17 mouse cellular contexts compared by ENCODE assay signal in genomic region chr2:152776435-152776834, GRCm38 (mm10). TPM values are rescaled to one million over a fixed set of nuclear protein-coding genes. Genes with fewer than 3 reads are reported as not detected.
DNase-seq lines count a peak whose midpoint lies in the region; ATAC-seq and TF ChIP-seq lines count a peak whose summit lies in the region.
"Had no signal": no experiment of that assay in that cellular context is flagged by ENCODE, and none has a peak within 500 bp of the region (broad histone marks: within the 10 kb centered on the region; RNA-seq: fewer than 3 reads in every experiment).

No protein-coding gene starts in this region.

- peaks cover 10% of the 10 kb centered on the region; the same call in 1 of the 2 replicates for H3K27me3 ChIP-seq in liver, embryonic 13.5 days
- H3K27me3 ChIP-seq in liver, postnatal 0 days (ENCODE audit: insufficient read depth, low read length), result no peaks in the 10 kb centered on the region
- H3K27me3 ChIP-seq in cerebellum, adult 2 months (ENCODE audit: control insufficient read depth, insufficient read depth, low read length), result no peaks in the 10 kb centered on the region
- H3K27me3 ChIP-seq: forebrain, embryonic 13.5 days; midbrain, embryonic 13.5 days had no signal

- TF ChIP-seq CTCF in liver, postnatal 0 days (IDR thresholded peaks at IDR 0.05; ENCODE audit: low read depth), result no peak
- TF ChIP-seq CTCF in cerebellum, adult 2 months (IDR thresholded peaks at IDR 0.05; ENCODE audit: borderline replicate concordance, insufficient read depth, low read depth, low read length), result no peak

- no peak for DNase-seq in liver, embryonic 13.5 days
- DNase-seq in liver, postnatal 0 days, result no peak
- peak; percentile 51 to 56 for DNase-seq in frontal cortex, postnatal 14 days (ENCODE audit: low spot score in 2 of 2)
- peak; percentile 37 to 38 for DNase-seq in layer of hippocampus, postnatal 25 days (ENCODE audit: extremely low spot score in 1 of 2, low spot score in 1 of 2)
- DNase-seq in right cerebral cortex, postnatal 14 days, result peak; percentile 29
- no peak for DNase-seq in adrenal gland, postnatal 14 days
- DNase-seq in cerebellum, adult 2 months, result no peak
- DNase-seq in thymus, postnatal 10 days (ENCODE audit: low spot score in 2 of 2), result no peak
- DNase-seq: B cell, adult 2 months; cerebellum, postnatal 36 days; kidney, adult 2 months; lung, postnatal 10 days; spleen, adult 18-20 months had no signal

- H3K36me3 ChIP-seq in liver, embryonic 13.5 days, result peaks cover 39% of the 10 kb centered on the region
- peaks cover 27% of the 10 kb centered on the region for H3K36me3 ChIP-seq in liver, postnatal 0 days (replicated peaks; ENCODE audit: insufficient read depth, low read length)

- no peak for TF ChIP-seq POLR2A in cerebellum, adult 2 months (IDR thresholded peaks at IDR 0.05; ENCODE audit: borderline replicate concordance, insufficient read depth, low read length)

- H3K9ac ChIP-seq in liver, embryonic 13.5 days, result no peak overlapping the region
- no peak overlapping the region for H3K9ac ChIP-seq in liver, postnatal 0 days (replicated peaks)
- H3K9ac ChIP-seq: forebrain, embryonic 13.5 days; liver, embryonic 12.5 days; midbrain, embryonic 13.5 days had no signal

- no peak overlapping the region for H3K4me2 ChIP-seq in liver, embryonic 13.5 days
- H3K4me2 ChIP-seq in liver, postnatal 0 days (ENCODE audit: low read depth, low read length), result no peak overlapping the region
- H3K4me2 ChIP-seq: forebrain, embryonic 13.5 days; liver, embryonic 12.5 days; midbrain, embryonic 13.5 days had no signal

- ATAC-seq in liver, embryonic 13.5 days (ENCODE audit: low read depth), result no peak
- no peak for ATAC-seq in liver, postnatal 0 days
- ATAC-seq: forebrain, embryonic 13.5 days; hindbrain, postnatal 0 days; liver, embryonic 12.5 days; midbrain, embryonic 13.5 days had no signal

- peak overlapping the region; percentile 5; the same call in 1 of the 2 replicates for H3K27ac ChIP-seq in liver, embryonic 13.5 days
- H3K27ac ChIP-seq in liver, postnatal 0 days (ENCODE audit: low read depth), result no peak overlapping the region
- H3K27ac ChIP-seq in cerebellum, adult 2 months (ENCODE audit: insufficient read depth, low read length), result no peak overlapping the region
- H3K27ac ChIP-seq: forebrain, embryonic 13.5 days; hindbrain, postnatal 0 days; liver, embryonic 12.5 days; midbrain, embryonic 13.5 days had no signal

- no peak for TF ChIP-seq EP300 in liver, postnatal 0 days (IDR thresholded peaks at IDR 0.05; ENCODE audit: low read depth)

- no peak overlapping the region for H3K4me3 ChIP-seq in liver, embryonic 13.5 days (replicated peaks)
- no peak overlapping the region for H3K4me3 ChIP-seq in liver, postnatal 0 days (ENCODE audit: low read depth, low read length)
- no peak overlapping the region for H3K4me3 ChIP-seq in cerebellum, adult 2 months (replicated peaks; ENCODE audit: insufficient read depth, low read depth, low read length)
- H3K4me3 ChIP-seq: forebrain, embryonic 13.5 days; liver, embryonic 12.5 days; midbrain, embryonic 13.5 days had no signal

- 75% methylated on average over 2 of the region's 2 CpGs for WGBS in liver, embryonic 13.5 days (ENCODE audit: insufficient replicate concordance)
- WGBS in liver, postnatal 0 days (ENCODE audit: insufficient replicate concordance), result 81% methylated on average over 2 of the region's 2 CpGs
- WGBS in cerebellum, adult 2 months, result 48% methylated on average over 2 of the region's 2 CpGs

- H3K9me3 ChIP-seq in liver, embryonic 13.5 days (replicated peaks), result no peaks in the 10 kb centered on the region
- H3K9me3 ChIP-seq in liver, postnatal 0 days (ENCODE audit: low read length), result no peaks in the 10 kb centered on the region
- H3K9me3 ChIP-seq: forebrain, embryonic 13.5 days; liver, embryonic 12.5 days; midbrain, embryonic 13.5 days had no signal

- peaks cover 55% of the 10 kb centered on the region for H3K4me1 ChIP-seq in liver, embryonic 13.5 days (replicated peaks)
- H3K4me1 ChIP-seq in liver, postnatal 0 days (ENCODE audit: insufficient read depth), result peaks cover 21% of the 10 kb centered on the region
- H3K4me1 ChIP-seq in cerebellum, adult 2 months (ENCODE audit: control insufficient read depth, insufficient read depth, low read length), result peaks cover 30% of the 10 kb centered on the region
- H3K4me1 ChIP-seq: forebrain, embryonic 13.5 days; midbrain, embryonic 13.5 days had no signal

RNA-seq across cellular contexts. Expression of gene Cox4i2, which starts 22.5 kb away (rescaled TPM):
- polyA plus RNA-seq in liver, embryonic 13.5 days (2015; fragmentation: Nextera tagmentation; extraction: Ambion mirVana), result 1.1 and 1.2 TPM in 2 replicates
- polyA plus RNA-seq in liver, postnatal 0 days (2015; fragmentation: Nextera tagmentation; extraction: Ambion mirVana), result 0.56 and 1.0 TPM in 2 replicates
- total RNA-seq in layer of hippocampus, postnatal 25 days (2021), result 1 to 10 TPM; 2.0 to 2.7 TPM
- total RNA-seq in adrenal gland, postnatal 14 days (2021), result 6.3 and 7.7 TPM in 2 replicates
- polyA plus RNA-seq in cerebellum, adult 2 months (2012; rRNA removed), result 9.2 and 9.7 TPM in 2 replicates

RNA-seq across cellular contexts. Expression of gene Id1, which starts 40.4 kb away (rescaled TPM):
- 20.9 and 23.2 TPM in 2 replicates for polyA plus RNA-seq in liver, embryonic 13.5 days (2015; fragmentation: Nextera tagmentation; extraction: Ambion mirVana)
- 39.7 and 40.4 TPM in 2 replicates for polyA plus RNA-seq in liver, postnatal 0 days (2015; fragmentation: Nextera tagmentation; extraction: Ambion mirVana)
- total RNA-seq in layer of hippocampus, postnatal 25 days (2021), result 10 to 100 TPM; 19.6 to 22.4 TPM
- 136 and 138 TPM in 2 replicates for total RNA-seq in adrenal gland, postnatal 14 days (2021)
- polyA plus RNA-seq in cerebellum, adult 2 months (2012; rRNA removed), result 63.8 and 68.7 TPM in 2 replicates

RNA-seq across cellular contexts. Expression of gene Bcl2l1, which starts 55.1 kb away (rescaled TPM):
- 148 and 164 TPM in 2 replicates for polyA plus RNA-seq in liver, embryonic 13.5 days (2015; fragmentation: Nextera tagmentation; extraction: Ambion mirVana)
- polyA plus RNA-seq in liver, postnatal 0 days (2015; fragmentation: Nextera tagmentation; extraction: Ambion mirVana), result 84.2 and 84.4 TPM in 2 replicates
- total RNA-seq in layer of hippocampus, postnatal 25 days (2021), result 100 to 1,000 TPM; 121 to 144 TPM
- total RNA-seq in adrenal gland, postnatal 14 days (2021), result 64.3 and 72.4 TPM in 2 replicates
- polyA plus RNA-seq in cerebellum, adult 2 months (2012; rRNA removed), result 141 and 142 TPM in 2 replicates

Comparison
In these comparisons a context has a peak if more than half of its experiments do, and no peak if none do; other contexts are left out.
1. DNase-seq: peak in frontal cortex, postnatal 14 days (2 of 2), layer of hippocampus, postnatal 25 days (2 of 2) and right cerebral cortex, postnatal 14 days (single experiment); none in liver, embryonic 13.5 days (single experiment), liver, postnatal 0 days (single experiment), adrenal gland, postnatal 14 days (single experiment), cerebellum, adult 2 months (0 of 2) and thymus, postnatal 10 days (0 of 2).